12 mouse cellular contexts compared by ENCODE assay signal in the genomic region with DNA sequence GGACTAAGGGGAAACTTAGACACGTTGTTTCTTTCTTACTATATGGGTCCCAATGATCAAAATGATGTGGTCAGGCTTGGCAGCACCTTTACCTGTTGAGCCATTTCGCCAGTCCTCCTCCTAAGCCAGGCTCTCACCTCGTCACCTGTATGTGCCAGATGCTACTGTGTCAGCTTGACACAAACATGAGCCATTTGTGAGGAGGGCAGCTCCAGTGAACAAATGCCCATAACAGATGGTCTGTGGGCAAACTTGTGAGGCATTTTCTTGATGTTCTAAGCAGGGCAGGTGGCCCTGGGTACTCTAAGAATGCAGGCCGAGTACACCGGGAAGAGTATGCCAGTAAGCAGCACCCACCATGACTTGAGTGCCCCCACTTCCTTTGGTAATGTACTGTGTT. TPM values are rescaled to one million over a fixed set of nuclear protein-coding genes. Genes with fewer than 3 reads are reported as not detected.
A peak's percentile ranks its signal among the peaks of the same experiment; 100 is the strongest.
DNase-seq lines count a peak whose midpoint lies in the region.
"Had no signal": no experiment of that assay in that cellular context is flagged by ENCODE, and none has a peak within 500 bp of the region (broad histone marks: within the 10 kb centered on the region; RNA-seq: fewer than 3 reads in every experiment).

No protein-coding gene starts in this region.

- peak; percentile 85 for DNase-seq in heart, adult 11 months
- no peak for DNase-seq in heart, postnatal 10 days
- peak; percentile 92 for DNase-seq in brain, adult 2 months (ENCODE audit: low read depth, low spot score)
- peak; percentile 76 for DNase-seq in cerebellum, adult 11-12 months
- peak; percentile 19 to 50 for DNase-seq in cerebellum, postnatal 14 days
- DNase-seq in adrenal gland, adult 18-20 months (ENCODE audit: low spot score in 2 of 2), result no peak
- no peak for DNase-seq in right cerebral cortex, postnatal 4 days
- DNase-seq: adrenal gland, adult 8-10 months; gastrocnemius, postnatal 14 days; kidney, adult 18-20 months; layer of hippocampus, postnatal 36 days; lung, postnatal 4 days had no signal

- intact Hi-C loops in heart, postnatal 10 days (cut with DNase I), result no loop called here

RNA-seq across cellular contexts. Expression of gene Tcte2, which starts 20.3 kb away (rescaled TPM):
- 1 to 10 TPM; 4.0 to 4.2 TPM for total RNA-seq in heart, postnatal 10 days (2021)
- 1 to 10 TPM; 4.5 to 6.0 TPM for total RNA-seq in adrenal gland, adult 18-20 months (2021)

RNA-seq across cellular contexts. Expression of gene Afdn, which starts 21.6 kb away (rescaled TPM):
- 100 to 1,000 TPM; 112 to 150 TPM for total RNA-seq in heart, postnatal 10 days (2021)
- total RNA-seq in adrenal gland, adult 18-20 months (2021), result 10 to 100 TPM; 62.4 to 68.4 TPM

Comparison
In these comparisons a context has a peak if more than half of its experiments do, and no peak if none do; other contexts are left out.
1. DNase-seq: peak in heart, adult 11 months (single experiment), brain, adult 2 months (single experiment), cerebellum, adult 11-12 months (single experiment) and cerebellum, postnatal 14 days (2 of 2); none in heart, postnatal 10 days (0 of 2), adrenal gland, adult 18-20 months (0 of 2) and right cerebral cortex, postnatal 4 days (single experiment).